Mouse (Mus musculus) midbrain, postnatal 0 days (tissue): ENCODE results near the gene Olfr1368. TPM values are rescaled to one million over a fixed set of nuclear protein-coding genes. Genes with fewer than 3 reads are reported as not detected.

Experiments used
- ATAC-seq: fragments of 200-750 bp; cut with Nextera tagmentation; 2 replicates; pipeline ENCODE4 v1.8.0; 2017; ENCODE audit warnings: moderate number of reproducible peaks, mild to moderate bottlenecking, moderate TSS enrichment, moderate library complexity; ENCODE audit not compliant: low FRiP score
- DNase-seq: peaks from one replicate; pipeline ENCODE4 v3.0.0-alpha.2; 2015; ENCODE audit warnings: low spot score
- H3K27ac ChIP-seq: fragments of 300-500 bp; sonication (generic); 2 replicates; pipeline ENCODE4 v1.5.1; 2014; ENCODE audit warnings: low read depth, mild to moderate bottlenecking, low read length, mixed read lengths
- H3K27me3 ChIP-seq: fragments of 300-500 bp; sonication (generic); 2 replicates; pipeline ENCODE4 v1.6.1; 2014; ENCODE audit warnings: low read length, control low read depth, mixed read lengths; ENCODE audit not compliant: insufficient read depth
- H3K36me3 ChIP-seq: fragments of 300-500 bp; sonication (generic); 2 replicates; pipeline ENCODE4 v1.6.1; 2014; ENCODE audit warnings: low read length, control low read depth, mixed read lengths; ENCODE audit not compliant: insufficient read depth
- H3K4me1 ChIP-seq: fragments of 300-500 bp; sonication (generic); 2 replicates; pipeline ENCODE4 v1.6.1; 2014; ENCODE audit warnings: mild to moderate bottlenecking, control low read depth, antibody characterized with exemption, low read length, mixed read lengths; ENCODE audit not compliant: insufficient read depth
- H3K4me2 ChIP-seq: fragments of 300-500 bp; sonication (generic); 2 replicates; pipeline ENCODE4 v1.6.1; 2014; ENCODE audit warnings: low read depth, mild to moderate bottlenecking, low read length, mixed read lengths; ENCODE audit not compliant: poor library complexity, severe bottlenecking
- H3K4me3 ChIP-seq: fragments of 300-500 bp; sonication (generic); 2 replicates; pipeline ENCODE4 v1.5.1; 2014; ENCODE audit warnings: low read depth, mild to moderate bottlenecking, low read length, moderate library complexity
- H3K9ac ChIP-seq: fragments of 300-500 bp; sonication (generic); replicated peaks from 2 replicates; pipeline ENCODE4 v1.6.1; 2014; ENCODE audit warnings: mild to moderate bottlenecking, low read length, moderate library complexity, mixed read lengths; ENCODE audit not compliant: poor library complexity, severe bottlenecking
- H3K9me3 ChIP-seq: fragments of 300-500 bp; sonication (generic); 2 replicates; pipeline ENCODE4 v1.6.1; 2016; ENCODE audit warnings: low read length, control low read depth
- CTCF ChIP-seq: IDR thresholded peaks from 2 replicates; pipeline ENCODE4 v1.5.1; 2016; ENCODE audit warnings: antibody characterized with exemption, mild to moderate bottlenecking
- WGBS: fragments of 180-500 bp; shearing (Covaris S2); extraction: QIAGEN DNeasy Blood & Tissue Kit; methylation state at CpG from one replicate; pipeline ENCODE4 v1.1.7; 2014; 5-methylcytosine and 5-hydroxymethylcytosine counted together
- polyA plus RNA-seq: library from polyadenylated mRNA; unstranded; fragments of >200 nt; fragmentation: Nextera tagmentation; extraction: Ambion mirVana; gene quantifications from 2 replicates; pipeline ENCODE4 v1.2.1, GENCODE M21; 2015
- total RNA-seq: library from RNA; depleted of rRNA; stranded (reverse); fragments of >200 nt; gene quantifications from 2 replicates; pipeline ENCODE4 v1.2.3, GENCODE M21; 2014; rRNA removed

Olfr1368 gene
- not detected in 2 replicates for total RNA-seq
- not detected in 2 replicates for polyA plus RNA-seq

DNA sequence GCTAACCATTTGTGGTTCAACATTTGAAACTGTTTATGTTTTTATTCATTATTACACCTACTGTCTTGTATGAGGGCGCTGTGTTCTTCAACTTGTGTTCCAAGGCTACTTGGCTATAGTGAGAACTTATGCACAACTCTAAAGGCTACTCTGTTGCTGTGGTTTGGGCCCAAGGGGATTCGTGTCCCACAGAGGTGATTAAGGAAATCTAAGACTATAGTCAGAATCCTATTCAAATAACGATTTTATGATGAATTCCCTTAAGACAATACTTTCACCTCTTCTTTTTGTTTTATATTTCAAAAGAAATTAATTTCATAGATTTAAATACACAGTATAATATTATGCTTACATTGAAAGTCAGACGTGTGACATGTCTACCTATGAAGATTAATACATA is at the start of gene Olfr1368:
Gene Olfr1368, minus strand, starts transcription at position 101 of the 400 bp plus-strand sequence.
- Histone ChIP-seq H3K27me3 (no peaks in the 10 kb centered on the region), H3K4me3 (no peak within 1 kb of the TSS), H3K4me1 (no peaks in the 10 kb centered on the region), H3K4me2 (no peak within 1 kb of the TSS), H3K27ac (no peak within 1 kb of the TSS), H3K9ac (no peak within 1 kb of the TSS), H3K36me3 (no peaks in the 10 kb centered on the region), H3K9me3 (no peaks in the 10 kb centered on the region)
- ATAC-seq (no peak), DNase-seq (no peak)
- 80% methylated on average over 4 of the region's 4 CpGs for WGBS
- no peak for TF ChIP-seq CTCF

DNA sequence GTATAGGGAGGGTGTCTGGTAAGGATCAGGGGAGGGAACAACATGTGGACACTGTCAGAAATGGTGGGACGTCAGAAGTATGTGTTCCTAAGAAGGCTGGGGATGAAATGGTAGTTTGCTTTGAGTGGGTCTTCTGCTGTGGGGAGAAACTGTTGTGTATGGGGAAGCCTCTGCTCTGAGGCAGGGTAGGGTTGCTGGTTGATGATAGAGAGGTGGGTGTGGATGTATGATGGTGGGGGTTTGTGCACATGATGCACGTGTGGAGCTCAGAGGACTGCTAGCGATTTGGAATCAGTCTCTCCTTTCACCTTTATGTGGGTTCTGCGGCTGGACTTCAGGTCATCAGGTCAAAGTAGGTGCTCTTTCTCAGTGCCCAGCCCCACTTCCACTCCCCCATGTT is 39.9 kb upstream of the Olfr1368 start:
- ATAC-seq (no peak), DNase-seq (no peak)
- H3K27ac ChIP-seq, result no peak overlapping the region
- no peak overlapping the region for H3K4me3 ChIP-seq
- H3K9ac ChIP-seq, result no peak overlapping the region
- peaks cover 33% of the 10 kb centered on the region for H3K36me3 ChIP-seq
- no peak for TF ChIP-seq CTCF
- H3K4me2 ChIP-seq, result no peak overlapping the region
- H3K27me3 ChIP-seq, result no peaks in the 10 kb centered on the region
- 94% methylated on average over 4 of the region's 4 CpGs for WGBS
- H3K9me3 ChIP-seq, result no peaks in the 10 kb centered on the region
- peaks cover 7% of the 10 kb centered on the region for H3K4me1 ChIP-seq

DNA sequence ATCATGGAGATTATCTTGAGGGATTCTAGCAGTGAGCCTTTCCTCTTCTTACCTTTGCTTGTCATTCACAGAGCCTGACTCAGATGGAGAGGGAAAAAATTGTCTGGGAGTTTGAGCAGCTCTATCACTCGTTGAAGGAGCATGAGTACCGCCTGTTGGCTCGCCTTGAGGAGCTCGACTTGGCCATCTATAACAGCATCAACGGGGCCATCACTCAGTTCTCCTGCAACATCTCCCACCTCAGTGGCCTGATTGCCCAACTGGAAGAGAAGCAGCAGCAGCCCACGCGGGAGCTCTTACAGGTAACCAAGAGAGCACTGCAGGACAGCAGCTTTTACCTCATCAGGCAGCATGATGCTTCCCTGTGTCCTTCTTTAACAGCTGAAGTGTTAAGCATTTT is 38.0 kb upstream of the Olfr1368 start:
- Histone ChIP-seq H3K4me1 (peaks cover 7% of the 10 kb centered on the region), H3K9ac (no peak overlapping the region), H3K9me3 (no peaks in the 10 kb centered on the region), H3K4me2 (no peak overlapping the region), H3K27ac (no peak overlapping the region), H3K36me3 (peaks cover 19% of the 10 kb centered on the region), H3K27me3 (no peaks in the 10 kb centered on the region), H3K4me3 (no peak overlapping the region)
- DNase-seq, result no peak
- no peak for ATAC-seq
- no peak for TF ChIP-seq CTCF
- 92% methylated on average over 7 of the region's 7 CpGs for WGBS

DNA sequence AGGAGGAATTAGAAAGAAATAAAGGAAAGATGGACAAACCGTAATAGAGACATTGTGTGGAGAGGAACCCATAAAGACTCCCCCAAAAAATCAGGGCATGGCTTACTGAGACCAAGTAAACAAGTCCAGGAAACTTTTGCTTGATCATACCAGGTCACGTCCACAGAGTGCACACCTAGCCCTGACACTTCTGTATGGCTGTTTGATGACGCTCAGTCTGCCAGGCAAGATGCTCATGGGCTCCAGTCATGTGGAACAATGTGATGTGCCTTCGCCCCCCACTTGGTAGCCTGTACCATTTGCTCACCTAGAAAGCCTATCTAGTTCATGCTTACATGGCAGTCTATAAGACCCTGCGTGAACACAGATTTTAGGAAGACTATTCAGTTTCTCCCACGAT is 37.4 kb upstream of the Olfr1368 start:
- no peak overlapping the region for H3K4me2 ChIP-seq
- no peak for TF ChIP-seq CTCF
- WGBS, result 95% methylated on average over 6 of the region's 6 CpGs
- DNase-seq (no peak), ATAC-seq (no peak)
- H3K9ac ChIP-seq, result no peak overlapping the region
- H3K36me3 ChIP-seq, result peaks cover 15% of the 10 kb centered on the region
- H3K9me3 ChIP-seq, result no peaks in the 10 kb centered on the region
- H3K4me3 ChIP-seq, result no peak overlapping the region
- H3K4me1 ChIP-seq, result peaks cover 7% of the 10 kb centered on the region
- no peaks in the 10 kb centered on the region for H3K27me3 ChIP-seq
- no peak overlapping the region for H3K27ac ChIP-seq

DNA sequence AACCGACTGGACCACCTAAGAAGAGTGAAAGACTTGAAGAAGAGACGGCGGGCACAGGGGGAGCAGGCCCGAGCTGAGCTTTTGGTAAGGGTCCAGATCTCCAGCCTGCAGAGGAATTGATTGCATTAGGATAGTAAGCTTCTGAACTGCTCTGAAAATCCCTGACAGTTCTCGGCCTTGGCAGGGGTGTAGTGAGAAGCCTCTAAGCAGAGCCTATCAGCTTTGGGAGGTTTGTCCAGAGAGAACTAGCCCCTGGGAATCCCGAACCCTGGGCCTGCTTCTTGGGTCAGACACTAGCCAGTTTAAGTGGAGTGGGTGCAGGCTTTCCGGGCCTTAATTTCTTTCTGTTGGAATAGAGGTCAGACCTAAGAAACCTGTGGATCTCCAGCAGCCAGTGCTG is 36.3 kb upstream of the Olfr1368 start:
- TF ChIP-seq CTCF, result no peak
- ATAC-seq (no peak), DNase-seq (no peak)
- H3K9ac ChIP-seq, result peak overlapping the region; percentile 13; the same call in 1 of the 2 replicates
- peaks cover 11% of the 10 kb centered on the region for H3K36me3 ChIP-seq
- H3K4me1 ChIP-seq, result peaks cover 7% of the 10 kb centered on the region
- H3K27ac ChIP-seq, result no peak overlapping the region
- WGBS, result 69% methylated on average over 7 of the region's 7 CpGs
- no peaks in the 10 kb centered on the region for H3K27me3 ChIP-seq
- H3K9me3 ChIP-seq, result no peaks in the 10 kb centered on the region
- no peak overlapping the region for H3K4me3 ChIP-seq
- peak overlapping the region; percentile 84 for H3K4me2 ChIP-seq

DNA sequence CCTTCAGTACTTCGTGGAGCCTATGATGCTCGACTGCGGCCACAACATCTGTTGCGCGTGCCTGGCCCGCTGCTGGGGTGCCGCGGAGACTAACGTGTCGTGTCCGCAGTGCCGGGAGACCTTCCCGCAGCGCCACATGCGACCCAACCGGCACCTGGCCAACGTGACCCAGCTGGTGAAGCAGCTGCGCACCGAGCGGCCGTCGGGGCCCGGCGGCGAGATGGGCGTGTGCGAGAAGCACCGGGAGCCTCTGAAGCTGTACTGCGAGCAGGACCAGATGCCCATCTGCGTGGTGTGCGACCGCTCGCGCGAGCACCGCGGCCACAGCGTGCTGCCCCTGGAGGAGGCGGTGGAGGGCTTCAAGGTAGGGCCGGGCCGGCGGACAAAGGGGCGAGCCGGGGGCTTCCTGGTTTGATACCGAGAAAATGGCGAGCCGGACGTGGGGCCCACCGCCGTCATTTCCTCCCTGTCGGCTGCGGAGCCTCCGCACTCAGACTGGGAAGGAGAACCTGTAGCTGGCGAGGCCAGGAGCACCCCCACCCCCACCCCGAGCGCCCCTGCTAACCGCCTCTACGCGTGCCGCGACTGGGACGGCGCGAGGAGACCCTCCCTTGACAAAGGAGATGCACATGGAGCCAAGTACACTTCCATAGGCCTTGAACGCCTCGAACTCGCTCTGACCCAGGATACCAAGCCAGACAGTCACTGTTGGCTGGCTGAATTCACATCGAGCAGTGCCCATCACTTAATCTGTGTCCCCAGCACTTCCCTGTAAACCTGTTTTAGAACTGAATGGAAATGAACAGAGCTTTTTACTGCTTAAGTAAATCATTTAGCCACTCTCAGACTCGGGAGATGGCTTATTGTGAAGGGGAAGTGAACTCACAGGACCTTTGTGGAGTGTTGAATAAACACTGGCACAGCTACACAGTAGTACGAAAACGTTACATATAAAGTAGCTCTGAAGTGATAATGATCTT is 35.2 kb upstream of the Olfr1368 start:
- Histone ChIP-seq H3K27me3 (no peaks in the 10 kb centered on the region), H3K27ac (peak overlapping the region; percentile 92), H3K36me3 (peaks cover 11% of the 10 kb centered on the region), H3K9ac (peak overlapping the region; percentile 81), H3K4me2 (peak overlapping the region; percentile 84), H3K4me3 (peak overlapping the region; percentile 99), H3K4me1 (peaks cover 7% of the 10 kb centered on the region), H3K9me3 (no peaks in the 10 kb centered on the region)
- no peak for TF ChIP-seq CTCF
- DNase-seq (peak; percentile 46), ATAC-seq (peak; percentile 69)
- WGBS, result under 1% methylated on average over 70 of the region's 71 CpGs
